16 mouse cellular contexts compared by ENCODE assay signal in the genomic region with DNA sequence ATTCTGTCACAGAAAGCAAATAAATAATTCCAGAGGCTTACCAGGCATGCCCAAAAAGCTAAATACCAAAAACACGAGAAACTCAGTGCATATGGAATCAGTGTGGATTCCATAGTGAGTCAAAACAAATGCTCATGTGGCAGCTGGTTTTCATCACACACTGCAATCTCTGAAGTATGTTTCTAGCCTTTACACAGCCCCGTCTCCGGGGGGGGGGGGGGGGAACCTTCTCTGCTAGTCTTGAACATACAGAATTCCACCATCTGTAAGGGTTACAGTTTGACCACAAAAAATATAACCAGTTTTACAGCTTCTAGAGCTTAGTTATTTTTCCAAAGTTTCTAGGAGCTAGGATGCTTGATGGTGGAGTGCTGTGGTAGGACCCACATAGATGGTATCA.
A peak's percentile ranks its signal among the peaks of the same experiment; 100 is the strongest.
DNase-seq lines count a peak whose midpoint lies in the region; ATAC-seq and TF ChIP-seq lines count a peak whose summit lies in the region.
"Had no signal": no experiment of that assay in that cellular context is flagged by ENCODE, and none has a peak within 500 bp of the region (broad histone marks: within the 10 kb centered on the region; RNA-seq: fewer than 3 reads in every experiment).

No protein-coding gene starts in this region.

- no peak for DNase-seq in kidney, adult 18-20 months
- DNase-seq in stomach, postnatal 0 days (ENCODE audit: low spot score): no peak
- DNase-seq in gastrocnemius, adult 8-10 months (ENCODE audit: low spot score in 2 of 2): no peak
- no peak for DNase-seq in gastrocnemius, adult 18-20 months (ENCODE audit: low spot score)
- DNase-seq: adrenal gland, postnatal 10 days; cerebellum, adult 9-11 months had no signal

- ATAC-seq in kidney, embryonic 14.5 days (ENCODE audit: low FRiP score, low TSS enrichment): peak; percentile 76; the same call in 1 of the 2 replicates
- ATAC-seq in stomach, embryonic 14.5 days (ENCODE audit: insufficient number of reproducible peaks, insufficient read depth, low FRiP score, low read depth): peak; percentile 74; the same call in 1 of the 2 replicates
- no peak for ATAC-seq in stomach, postnatal 0 days (ENCODE audit: low FRiP score, low TSS enrichment)
- peak; percentile 38; the same call in 1 of the 2 replicates for ATAC-seq in intestine, embryonic 16.5 days
- no peak for ATAC-seq in forebrain, embryonic 12.5 days (ENCODE audit: low FRiP score)
- ATAC-seq: hindbrain, postnatal 0 days; midbrain, embryonic 15.5 days had no signal

- no peak for TF ChIP-seq EP300 in stomach, postnatal 0 days (optimal IDR thresholded peaks at IDR 0.05)

- no peaks in the 10 kb centered on the region for H3K27me3 ChIP-seq in kidney, embryonic 14.5 days (ENCODE audit: control insufficient read depth, insufficient read depth, low read length)
- H3K27me3 ChIP-seq in stomach, embryonic 14.5 days (ENCODE audit: control insufficient read depth, insufficient read depth, low read length): no peaks in the 10 kb centered on the region
- no peaks in the 10 kb centered on the region for H3K27me3 ChIP-seq in stomach, postnatal 0 days (ENCODE audit: control insufficient read depth, insufficient read depth, low read length)
- no peaks in the 10 kb centered on the region for H3K27me3 ChIP-seq in intestine, embryonic 16.5 days (replicated peaks; ENCODE audit: control insufficient read depth, insufficient read depth, low read length)
- H3K27me3 ChIP-seq in forebrain, embryonic 12.5 days: no peaks in the 10 kb centered on the region
- H3K27me3 ChIP-seq: midbrain, embryonic 15.5 days; neural tube, embryonic 12.5 days had no signal

- H3K9me3 ChIP-seq in kidney, embryonic 14.5 days (ENCODE audit: control insufficient read depth, low read length): no peaks in the 10 kb centered on the region
- no peaks in the 10 kb centered on the region for H3K9me3 ChIP-seq in stomach, embryonic 14.5 days (ENCODE audit: control insufficient read depth, low read depth, low read length)
- H3K9me3 ChIP-seq in stomach, postnatal 0 days (ENCODE audit: control insufficient read depth, low read length): no peaks in the 10 kb centered on the region
- no peaks in the 10 kb centered on the region for H3K9me3 ChIP-seq in intestine, embryonic 16.5 days (ENCODE audit: control insufficient read depth, low read length)
- no peaks in the 10 kb centered on the region for H3K9me3 ChIP-seq in forebrain, embryonic 12.5 days
- H3K9me3 ChIP-seq: midbrain, embryonic 15.5 days; neural tube, embryonic 12.5 days had no signal

- 56% methylated on average over 3 of the region's 3 CpGs for WGBS in kidney, embryonic 14.5 days
- WGBS in stomach, embryonic 14.5 days: 36% methylated on average over 3 of the region's 3 CpGs
- WGBS in stomach, postnatal 0 days: 16% methylated on average over 3 of the region's 3 CpGs
- WGBS in intestine, embryonic 16.5 days: 48% methylated on average over 1 of the region's 3 CpGs
- WGBS in forebrain, embryonic 12.5 days: 87% methylated on average over 3 of the region's 3 CpGs

- no peak overlapping the region for H3K4me2 ChIP-seq in kidney, embryonic 14.5 days (replicated peaks; ENCODE audit: low read depth, low read length)
- no peak overlapping the region for H3K4me2 ChIP-seq in stomach, embryonic 14.5 days (replicated peaks; ENCODE audit: low read depth, low read length)
- H3K4me2 ChIP-seq in stomach, postnatal 0 days (replicated peaks; ENCODE audit: low read depth): no peak overlapping the region
- H3K4me2 ChIP-seq in intestine, embryonic 16.5 days (ENCODE audit: low read depth, low read length): no peak overlapping the region
- H3K4me2 ChIP-seq in forebrain, embryonic 12.5 days: no peak overlapping the region
- H3K4me2 ChIP-seq: midbrain, embryonic 15.5 days; neural tube, embryonic 12.5 days had no signal

- no peaks in the 10 kb centered on the region for H3K4me1 ChIP-seq in kidney, embryonic 14.5 days (ENCODE audit: control insufficient read depth, insufficient read depth, low read length)
- H3K4me1 ChIP-seq in stomach, embryonic 14.5 days (ENCODE audit: control insufficient read depth, insufficient read depth, low read length): no peaks in the 10 kb centered on the region
- no peaks in the 10 kb centered on the region for H3K4me1 ChIP-seq in stomach, postnatal 0 days (replicated peaks; ENCODE audit: control insufficient read depth, insufficient read depth)
- H3K4me1 ChIP-seq in intestine, embryonic 16.5 days (ENCODE audit: control insufficient read depth, insufficient read depth, low read length): no peaks in the 10 kb centered on the region
- H3K4me1 ChIP-seq in forebrain, embryonic 12.5 days: no peaks in the 10 kb centered on the region
- H3K4me1 ChIP-seq: midbrain, embryonic 15.5 days; neural tube, embryonic 12.5 days had no signal

- H3K36me3 ChIP-seq in kidney, embryonic 14.5 days (ENCODE audit: control insufficient read depth, insufficient read depth, low read length): no peaks in the 10 kb centered on the region
- no peaks in the 10 kb centered on the region for H3K36me3 ChIP-seq in stomach, embryonic 14.5 days (ENCODE audit: control insufficient read depth, insufficient read depth, low read length)
- no peaks in the 10 kb centered on the region for H3K36me3 ChIP-seq in stomach, postnatal 0 days (ENCODE audit: control insufficient read depth, insufficient read depth, low read length)
- H3K36me3 ChIP-seq in intestine, embryonic 16.5 days (ENCODE audit: control insufficient read depth, insufficient read depth, low read length): no peaks in the 10 kb centered on the region
- no peaks in the 10 kb centered on the region for H3K36me3 ChIP-seq in forebrain, embryonic 12.5 days (replicated peaks)
- H3K36me3 ChIP-seq: midbrain, embryonic 15.5 days; neural tube, embryonic 12.5 days had no signal

- no peak overlapping the region for H3K4me3 ChIP-seq in kidney, embryonic 14.5 days (ENCODE audit: low read length)
- no peak overlapping the region for H3K4me3 ChIP-seq in stomach, embryonic 14.5 days (ENCODE audit: low read depth, low read length)
- no peak overlapping the region for H3K4me3 ChIP-seq in stomach, postnatal 0 days (ENCODE audit: low read depth, low read length)
- H3K4me3 ChIP-seq in intestine, embryonic 16.5 days (ENCODE audit: low read length): no peak overlapping the region
- H3K4me3 ChIP-seq in forebrain, embryonic 12.5 days (replicated peaks): no peak overlapping the region
- H3K4me3 ChIP-seq: erythroblast, embryonic 14.5 days; layer of hippocampus, adult 2 months; midbrain, embryonic 15.5 days; neural tube, embryonic 12.5 days had no signal

- no peak for TF ChIP-seq CTCF in stomach, postnatal 0 days (IDR thresholded peaks at IDR 0.05; ENCODE audit: low read depth)

- H3K27ac ChIP-seq in kidney, embryonic 14.5 days (ENCODE audit: low read depth, low read length): no peak overlapping the region
- peak overlapping the region; percentile 52; the same call in 1 of the 2 replicates for H3K27ac ChIP-seq in stomach, embryonic 14.5 days (ENCODE audit: low read length)
- no peak overlapping the region for H3K27ac ChIP-seq in stomach, postnatal 0 days (replicated peaks)
- no peak overlapping the region for H3K27ac ChIP-seq in intestine, embryonic 16.5 days (ENCODE audit: low read length)
- H3K27ac ChIP-seq in forebrain, embryonic 12.5 days: no peak overlapping the region
- H3K27ac ChIP-seq: hindbrain, postnatal 0 days; layer of hippocampus, adult 2 months; liver, embryonic 14.5 days; midbrain, embryonic 15.5 days; neural tube, embryonic 12.5 days had no signal

- no peak overlapping the region for H3K9ac ChIP-seq in kidney, embryonic 14.5 days (ENCODE audit: low read depth, low read length)
- no peak overlapping the region for H3K9ac ChIP-seq in stomach, embryonic 14.5 days (replicated peaks; ENCODE audit: low read depth, low read length)
- H3K9ac ChIP-seq in stomach, postnatal 0 days (ENCODE audit: low read length): no peak overlapping the region
- no peak overlapping the region for H3K9ac ChIP-seq in intestine, embryonic 16.5 days (ENCODE audit: low read depth, low read length)
- no peak overlapping the region for H3K9ac ChIP-seq in forebrain, embryonic 12.5 days
- H3K9ac ChIP-seq: liver, embryonic 14.5 days; midbrain, embryonic 15.5 days; neural tube, embryonic 12.5 days had no signal

Comparison
In these comparisons a context has a peak if more than half of its experiments do, and no peak if none do; other contexts are left out.
1. ATAC-seq: peak in kidney, embryonic 14.5 days (single experiment), stomach, embryonic 14.5 days (single experiment) and intestine, embryonic 16.5 days (single experiment); none in stomach, postnatal 0 days (single experiment) and forebrain, embryonic 12.5 days (single experiment).